13 mouse cellular contexts compared by ENCODE assay signal in genomic region chr7:96530571-96531426, GRCm38 (mm10).
A peak's percentile ranks its signal among the peaks of the same experiment; 100 is the strongest.
DNase-seq lines count a peak whose midpoint lies in the region; ATAC-seq lines count a peak whose summit lies in the region.
"Had no signal": no experiment of that assay in that cellular context is flagged by ENCODE, and none has a peak within 500 bp of the region (broad histone marks: within the 10 kb centered on the region; RNA-seq: fewer than 3 reads in every experiment).

No protein-coding gene starts in this region.

- 0 out of 2 replicates have a peak, but pooled peaks cover 5% of the 10 kb centered on the region for H3K27me3 ChIP-seq in kidney, embryonic 15.5 days
- H3K27me3 ChIP-seq in embryonic facial prominence, embryonic 10.5 days (replicated peaks; ENCODE audit: low read depth, poor library complexity, severe bottlenecking): peaks cover 6% of the 10 kb centered on the region
- peaks cover 14% of the 10 kb centered on the region; the same call in 1 of the 2 replicates for H3K27me3 ChIP-seq in limb, embryonic 10.5 days (ENCODE audit: low read depth, poor library complexity, severe bottlenecking)
- H3K27me3 ChIP-seq: neural tube, embryonic 15.5 days had no signal

- WGBS in kidney, embryonic 15.5 days: 39% methylated on average over 10 of the region's 10 CpGs
- 42% methylated on average over 10 of the region's 10 CpGs for WGBS in embryonic facial prominence, embryonic 10.5 days
- 41% methylated on average over 10 of the region's 10 CpGs for WGBS in limb, embryonic 10.5 days

- no peaks in the 10 kb centered on the region for H3K36me3 ChIP-seq in kidney, embryonic 15.5 days
- H3K36me3 ChIP-seq in embryonic facial prominence, embryonic 10.5 days (replicated peaks): no peaks in the 10 kb centered on the region
- no peaks in the 10 kb centered on the region for H3K36me3 ChIP-seq in limb, embryonic 10.5 days
- H3K36me3 ChIP-seq: neural tube, embryonic 15.5 days had no signal

- H3K27ac ChIP-seq in kidney, embryonic 15.5 days: no peak overlapping the region
- H3K27ac ChIP-seq in embryonic facial prominence, embryonic 10.5 days (replicated peaks): peak overlapping the region; percentile 86
- peak overlapping the region; percentile 77 for H3K27ac ChIP-seq in limb, embryonic 10.5 days
- H3K27ac ChIP-seq: gastrocnemius, adult 2 months; neural tube, embryonic 15.5 days had no signal

- peaks cover 48% of the 10 kb centered on the region for H3K4me1 ChIP-seq in kidney, embryonic 15.5 days
- H3K4me1 ChIP-seq in embryonic facial prominence, embryonic 10.5 days: peaks cover 62% of the 10 kb centered on the region
- peaks cover 61% of the 10 kb centered on the region for H3K4me1 ChIP-seq in limb, embryonic 10.5 days

- H3K4me2 ChIP-seq in kidney, embryonic 15.5 days: no peak overlapping the region
- H3K4me2 ChIP-seq: neural tube, embryonic 15.5 days had no signal

- H3K9ac ChIP-seq in kidney, embryonic 15.5 days: no peak overlapping the region
- H3K9ac ChIP-seq: neural tube, embryonic 15.5 days had no signal

- H3K9me3 ChIP-seq in kidney, embryonic 15.5 days (replicated peaks): no peaks in the 10 kb centered on the region
- no peaks in the 10 kb centered on the region for H3K9me3 ChIP-seq in embryonic facial prominence, embryonic 10.5 days
- no peaks in the 10 kb centered on the region for H3K9me3 ChIP-seq in limb, embryonic 10.5 days (replicated peaks)
- H3K9me3 ChIP-seq: neural tube, embryonic 15.5 days had no signal

- no peak for DNase-seq in kidney, postnatal 25 days
- peak; percentile 33 for DNase-seq in cerebellum, adult 8-10 months
- no peak for DNase-seq in embryonic facial prominence, embryonic 10.5 days (ENCODE audit: low spot score)
- no peak for DNase-seq in limb, embryonic 10.5 days (ENCODE audit: low spot score)
- DNase-seq in adrenal gland, postnatal 4 days (ENCODE audit: low spot score in 2 of 2): no peak
- no peak for DNase-seq in frontal cortex, postnatal 25 days (ENCODE audit: low spot score in 2 of 2)
- DNase-seq in adrenal gland, adult 2 months: no peak
- DNase-seq: gastrocnemius, adult 2 months; heart, postnatal 4 days; kidney, postnatal 4 days; lung, adult 2 months had no signal

- 0 out of 2 replicates have a peak, but pooled peaks have one; percentile 15 for ATAC-seq in kidney, embryonic 15.5 days (replicated peaks; ENCODE audit: low FRiP score)

- no peak overlapping the region for H3K4me3 ChIP-seq in kidney, embryonic 15.5 days (replicated peaks)
- H3K4me3 ChIP-seq in embryonic facial prominence, embryonic 10.5 days: no peak overlapping the region
- H3K4me3 ChIP-seq in limb, embryonic 10.5 days: no peak overlapping the region
- H3K4me3 ChIP-seq: gastrocnemius, adult 2 months; neural tube, embryonic 15.5 days had no signal
